Mouse (Mus musculus) liver, embryonic 14.5 days (tissue): ENCODE data around the gene Mapk13. TPM values are rescaled to one million over a fixed set of nuclear protein-coding genes. Genes with fewer than 3 reads are reported as not detected.

Experiments used
- ATAC-seq: fragments of 200-750 bp; cut with Nextera tagmentation; 2 replicates; pipeline ENCODE4 v1.8.0; 2017; ENCODE audit warnings: moderate number of reproducible peaks, mild to moderate bottlenecking, moderate library complexity; ENCODE audit not compliant: insufficient read depth
- DNase-seq, 3 experiments: peaks; one replicate each; pipeline ENCODE4 v3.0.0-alpha.2; 2012 to 2013; ENCODE audit warnings: low read depth in 3 of 3, low spot score in 3 of 3
- H3K27ac ChIP-seq: fragments of 300-500 bp; sonication (generic); 2 replicates; pipeline ENCODE4 v1.5.1; 2014; ENCODE audit warnings: moderate library complexity, mild to moderate bottlenecking, control low read depth, inconsistent platforms
- H3K27me3 ChIP-seq: fragments of 300-500 bp; sonication (generic); 2 replicates; pipeline ENCODE4 v1.6.1; 2014; ENCODE audit warnings: mild to moderate bottlenecking, low read length, moderate library complexity; ENCODE audit not compliant: control insufficient read depth, insufficient read depth
- H3K36me3 ChIP-seq: fragments of 300-500 bp; sonication (generic); replicated peaks from 2 replicates; pipeline ENCODE4 v1.6.1; 2014; ENCODE audit warnings: low read depth; ENCODE audit not compliant: control insufficient read depth, insufficient read depth
- H3K4me1 ChIP-seq, 2 experiments: fragments of 200-500 bp in 1 of 2; fragments of 300-500 bp in 1 of 2; sonication (generic) in 1 of 2; replicated peaks; 2 replicates each; pipeline ENCODE4 v1.6.1; 2012 to 2014; ENCODE audit warnings: antibody characterized with exemption in 1 of 2, inconsistent platforms in 1 of 2, low read length in 1 of 2; ENCODE audit not compliant: control insufficient read depth in 2 of 2, insufficient read depth in 2 of 2
- H3K4me2 ChIP-seq: fragments of 300-500 bp; sonication (generic); 2 replicates; pipeline ENCODE4 v1.6.1; 2014; ENCODE audit warnings: low read depth, mild to moderate bottlenecking, control low read depth, moderate library complexity
- H3K4me3 ChIP-seq, 2 experiments: fragments of 200-500 bp in 1 of 2; fragments of 300-500 bp in 1 of 2; sonication (generic) in 1 of 2; 2 replicates each; pipeline ENCODE4 v1.5.1; 2012 to 2014; ENCODE audit warnings: low read depth in 2 of 2, low read length in 2 of 2, mild to moderate bottlenecking in 2 of 2, control low read depth in 1 of 2, inconsistent platforms in 1 of 2, moderate library complexity in 1 of 2; ENCODE audit not compliant: insufficient read depth in 1 of 2
- H3K9ac ChIP-seq: fragments of 300-500 bp; sonication (generic); replicated peaks from 2 replicates; pipeline ENCODE4 v1.6.1; 2014; ENCODE audit warnings: mild to moderate bottlenecking, control low read depth, moderate library complexity
- H3K9me3 ChIP-seq: fragments of 300-500 bp; sonication (generic); 2 replicates; pipeline ENCODE4 v1.6.1; 2016; ENCODE audit warnings: low read length, mixed read lengths; ENCODE audit not compliant: control insufficient read depth
- CTCF ChIP-seq: IDR thresholded peaks from 2 replicates; pipeline ENCODE4 v1.5.1; 2016; ENCODE audit warnings: antibody characterized with exemption, low read depth, control low read depth
- EP300 ChIP-seq: IDR thresholded peaks from 2 replicates; pipeline ENCODE4 v1.6.1; 2016; ENCODE audit warnings: antibody characterized with exemption, low read depth
- WGBS: fragments of 180-500 bp; shearing (Covaris S2); extraction: QIAGEN DNeasy Blood & Tissue Kit; methylation state at CpG from one replicate; pipeline ENCODE4 v1.1.7; 2014; ENCODE audit not compliant: insufficient replicate concordance; 5-methylcytosine and 5-hydroxymethylcytosine counted together
- polyA plus RNA-seq, 2 experiments: library from polyadenylated mRNA; depleted of rRNA in 1 of 2; stranded (reverse) in 1 of 2; unstranded in 1 of 2; fragments of >200 nt; fragmentation: Nextera tagmentation in 1 of 2; extraction: Ambion mirVana in 1 of 2; gene quantifications; 2 replicates each; pipeline versions ENCODE4 v1.2.1 to v1.2.3; 2012 to 2014

Mapk13 gene
- polyA plus RNA-seq, 2 experiments, result 1.6 TPM

GRCm38 (mm10) chr17:28737973-28738372 lies 31.1 kb upstream of the Mapk13 start:
- no peak overlapping the region for H3K27ac ChIP-seq
- TF ChIP-seq EP300, result no peak
- TF ChIP-seq CTCF, result no peak
- H3K9me3 ChIP-seq, result no peaks in the 10 kb centered on the region
- H3K4me1 ChIP-seq, result 0 out of 4 replicates have a peak, but pooled peaks cover 0 to 6% of the 10 kb centered on the region in 2 experiments
- 59% methylated on average over 4 of the region's 4 CpGs for WGBS
- H3K9ac ChIP-seq, result no peak overlapping the region
- H3K4me3 ChIP-seq, result no peak overlapping the region
- no peak overlapping the region for H3K4me2 ChIP-seq
- DNase-seq (no peak), ATAC-seq (no peak)
- H3K27me3 ChIP-seq, result no peaks in the 10 kb centered on the region
- peaks cover 31% of the 10 kb centered on the region for H3K36me3 ChIP-seq

- Histone ChIP-seq H3K36me3 (peaks cover 40% of the 10 kb centered on the region), H3K4me2 (no peak overlapping the region), H3K4me1 (0 out of 4 replicates have a peak, but pooled peaks cover 0 to 6% of the 10 kb centered on the region in 2 experiments), H3K9me3 (no peaks in the 10 kb centered on the region), H3K9ac (no peak overlapping the region), H3K27ac (no peak overlapping the region), H3K27me3 (no peaks in the 10 kb centered on the region), H3K4me3 (no peak overlapping the region)
- no peak for DNase-seq
- WGBS, result 86% methylated on average over 6 of the region's 6 CpGs
- no peak for ATAC-seq
- TF ChIP-seq EP300 (no peak), CTCF (no peak)
These were observed 29.9 kb upstream of the Mapk13 start for GRCm38 (mm10) chr17:28739244-28739643.

- H3K9ac ChIP-seq, result no peak overlapping the region
- no peak overlapping the region for H3K27ac ChIP-seq
- H3K27me3 ChIP-seq, result no peaks in the 10 kb centered on the region
- H3K9me3 ChIP-seq, result no peaks in the 10 kb centered on the region
- H3K36me3 ChIP-seq, result peaks cover 52% of the 10 kb centered on the region
- DNase-seq (no peak), ATAC-seq (no peak)
- H3K4me3 ChIP-seq, result no peak overlapping the region
- H3K4me1 ChIP-seq, result 0 out of 4 replicates have a peak, but pooled peaks cover 0 to 2% of the 10 kb centered on the region in 2 experiments
- TF ChIP-seq EP300 (no peak), CTCF (no peak)
- 87% methylated on average over 11 of the region's 11 CpGs for WGBS
- H3K4me2 ChIP-seq, result no peak overlapping the region
These were observed 25.8 kb upstream of the Mapk13 start for GRCm38 (mm10) chr17:28743145-28743866.

- Histone ChIP-seq H3K27me3 (no peaks in the 10 kb centered on the region), H3K4me2 (no peak overlapping the region), H3K9me3 (no peaks in the 10 kb centered on the region), H3K27ac (no peak overlapping the region), H3K36me3 (peaks cover 52% of the 10 kb centered on the region), H3K4me3 (no peak overlapping the region), H3K9ac (no peak overlapping the region), H3K4me1 (0 out of 4 replicates have a peak, but pooled peaks cover 0 to 2% of the 10 kb centered on the region in 2 experiments)
- peak; percentile 50 for TF ChIP-seq CTCF
- no peak for TF ChIP-seq EP300
- WGBS, result 80% methylated on average over 9 of the region's 9 CpGs
- DNase-seq (no peak), ATAC-seq (no peak)
These were observed 25.2 kb upstream of the Mapk13 start for GRCm38 (mm10) chr17:28743916-28744315.

- H3K4me1 ChIP-seq, result peaks cover 0 to 2% of the 10 kb centered on the region in 2 experiments; a peak in 1 of 4 replicates
- peaks cover 44% of the 10 kb centered on the region for H3K36me3 ChIP-seq
- DNase-seq, result no peak
- no peak overlapping the region for H3K27ac ChIP-seq
- TF ChIP-seq CTCF (no peak), EP300 (no peak)
- H3K4me3 ChIP-seq, result no peak overlapping the region
- ATAC-seq, result no peak
- H3K9ac ChIP-seq, result no peak overlapping the region
- no peaks in the 10 kb centered on the region for H3K27me3 ChIP-seq
- H3K4me2 ChIP-seq, result no peak overlapping the region
- 90% methylated on average over 6 of the region's 6 CpGs for WGBS
- no peaks in the 10 kb centered on the region for H3K9me3 ChIP-seq
These were observed 23.3 kb upstream of the Mapk13 start for GRCm38 (mm10) chr17:28745773-28746172.
